In genomic region chr4:134249651-134250050, GRCm38 (mm10) we compare ENCODE assay signal across 9 mouse cellular contexts. TPM values are rescaled to one million over a fixed set of nuclear protein-coding genes. Genes with fewer than 3 reads are reported as not detected.
DNase-seq lines count a peak whose midpoint lies in the region; ATAC-seq and TF ChIP-seq lines count a peak whose summit lies in the region.
"Had no signal": no experiment of that assay in that cellular context is flagged by ENCODE, and none has a peak within 500 bp of the region (broad histone marks: within the 10 kb centered on the region; RNA-seq: fewer than 3 reads in every experiment).

No protein-coding gene starts in this region.

- H3K4me2 ChIP-seq in forebrain, embryonic 15.5 days (replicated peaks): peak overlapping the region; percentile 73

- peak overlapping the region; percentile 26; the same call in 1 of the 2 replicates for H3K4me3 ChIP-seq in bone marrow macrophage, adult 2 months (ENCODE audit: insufficient read depth, low read length)
- peak overlapping the region; percentile 54 for H3K4me3 ChIP-seq in forebrain, embryonic 15.5 days
- peak overlapping the region; percentile 58 for H3K4me3 ChIP-seq in hindbrain, embryonic 10.5 days
- H3K4me3 ChIP-seq in megakaryocyte, embryonic 14.5 days (replicated peaks): peak overlapping the region; percentile 87

- H3K9ac ChIP-seq in forebrain, embryonic 15.5 days (replicated peaks): peak overlapping the region; percentile 43

- peak; percentile 58 for DNase-seq in ES-CJ7 (ENCODE audit: low read depth, low spot score)
- DNase-seq in hindbrain, embryonic 10.5 days (ENCODE audit: low spot score): peak; percentile 83
- peak; percentile 59 to 65 for DNase-seq in layer of hippocampus, postnatal 36 days
- peak; percentile 75 to 82 for DNase-seq in right cerebral cortex, postnatal 10 days (ENCODE audit: low spot score in 2 of 2)
- peak; percentile 33 to 65 for DNase-seq in urinary bladder, postnatal 36 days (ENCODE audit: low spot score in 2 of 2)

- H3K36me3 ChIP-seq in forebrain, embryonic 15.5 days: no peaks in the 10 kb centered on the region
- no peaks in the 10 kb centered on the region for H3K36me3 ChIP-seq in hindbrain, embryonic 10.5 days
- no peaks in the 10 kb centered on the region for H3K36me3 ChIP-seq in megakaryocyte, embryonic 14.5 days (replicated peaks; ENCODE audit: low read length)

- H3K9me3 ChIP-seq in forebrain, embryonic 15.5 days: no peaks in the 10 kb centered on the region
- H3K9me3 ChIP-seq in hindbrain, embryonic 10.5 days: no peaks in the 10 kb centered on the region
- peaks cover 4% of the 10 kb centered on the region; the same call in 1 of the 2 replicates for H3K9me3 ChIP-seq in megakaryocyte, embryonic 14.5 days

- peaks cover 3% of the 10 kb centered on the region; the same call in 1 of the 2 replicates for H3K4me1 ChIP-seq in bone marrow macrophage, adult 2 months (ENCODE audit: control insufficient read depth, insufficient read depth, low read length)
- peaks cover 48% of the 10 kb centered on the region for H3K4me1 ChIP-seq in forebrain, embryonic 15.5 days
- peaks cover 96% of the 10 kb centered on the region for H3K4me1 ChIP-seq in hindbrain, embryonic 10.5 days (replicated peaks)
- H3K4me1 ChIP-seq in megakaryocyte, embryonic 14.5 days: peaks cover 65% of the 10 kb centered on the region

- WGBS in forebrain, embryonic 15.5 days: 1% methylated on average over 30 of the region's 30 CpGs
- 1% methylated on average over 30 of the region's 30 CpGs for WGBS in hindbrain, embryonic 10.5 days

- H3K27me3 ChIP-seq in forebrain, embryonic 15.5 days: peaks cover 74% of the 10 kb centered on the region
- peaks cover 87% of the 10 kb centered on the region for H3K27me3 ChIP-seq in hindbrain, embryonic 10.5 days (ENCODE audit: insufficient read depth, poor library complexity, severe bottlenecking)
- peaks cover 86% of the 10 kb centered on the region for H3K27me3 ChIP-seq in megakaryocyte, embryonic 14.5 days (replicated peaks)

- ATAC-seq in forebrain, embryonic 15.5 days (replicated peaks): peak; percentile 53; the same call in 1 of the 2 replicates

- TF ChIP-seq CTCF in bone marrow macrophage, adult 2 months (IDR thresholded peaks at IDR 0.05; ENCODE audit: low read depth, low read length): peak; percentile 64

- TF ChIP-seq POLR2A in bone marrow macrophage, adult 2 months (IDR thresholded peaks at IDR 0.05; ENCODE audit: borderline replicate concordance, low read depth, low read length): no peak

- H3K27ac ChIP-seq in bone marrow macrophage, adult 2 months (ENCODE audit: insufficient read depth, low read depth, low read length): no peak overlapping the region
- no peak overlapping the region for H3K27ac ChIP-seq in forebrain, embryonic 15.5 days (replicated peaks)
- H3K27ac ChIP-seq in hindbrain, embryonic 10.5 days: peak overlapping the region; percentile 60; the same call in 1 of the 2 replicates

RNA-seq across cellular contexts. Expression of gene Gm30191, which starts 2.9 kb away (rescaled TPM):
- polyA plus RNA-seq in bone marrow macrophage, adult 2 months (2012; ENCODE audit: insufficient read depth, insufficient read length, missing spikeins): not detected in 2 replicates
- not detected in 2 replicates for polyA plus RNA-seq in forebrain, embryonic 15.5 days (2015; fragmentation: Nextera tagmentation; extraction: Ambion mirVana)
- not detected in 2 replicates for polyA plus RNA-seq in hindbrain, embryonic 10.5 days (2016; fragmentation: Nextera tagmentation; extraction: Ambion mirVana)
- not detected for total RNA-seq in layer of hippocampus, postnatal 36 days (2021)
- polyA plus RNA-seq in megakaryocyte, embryonic 14.5 days (2012; ENCODE audit: insufficient read depth, low replicate concordance): not detected in 2 replicates
- polyA plus RNA-seq: gonadal fat pad, adult 2 months had no signal

RNA-seq across cellular contexts. Expression of gene Grrp1, which starts 4.3 kb away (rescaled TPM):
- polyA plus RNA-seq in bone marrow macrophage, adult 2 months (2012; ENCODE audit: insufficient read depth, insufficient read length, missing spikeins): not detected in 2 replicates
- 9.9 and 12.1 TPM in 2 replicates for polyA plus RNA-seq in forebrain, embryonic 15.5 days (2015; fragmentation: Nextera tagmentation; extraction: Ambion mirVana)
- polyA plus RNA-seq in hindbrain, embryonic 10.5 days (2016; fragmentation: Nextera tagmentation; extraction: Ambion mirVana): 6.2 and 6.8 TPM in 2 replicates
- 1 to 10 TPM; 2.7 to 7.4 TPM for total RNA-seq in layer of hippocampus, postnatal 36 days (2021)
- polyA plus RNA-seq in megakaryocyte, embryonic 14.5 days (2012; ENCODE audit: insufficient read depth, low replicate concordance): not detected in 2 replicates

RNA-seq across cellular contexts. Expression of gene Zfp593, which starts 4.3 kb away (rescaled TPM):
- 3.9 and 5.3 TPM in 2 replicates for polyA plus RNA-seq in bone marrow macrophage, adult 2 months (2012; ENCODE audit: insufficient read depth, insufficient read length, missing spikeins)
- 17.0 and 17.8 TPM in 2 replicates for polyA plus RNA-seq in forebrain, embryonic 15.5 days (2015; fragmentation: Nextera tagmentation; extraction: Ambion mirVana)
- 20.6 and 21.6 TPM in 2 replicates for polyA plus RNA-seq in hindbrain, embryonic 10.5 days (2016; fragmentation: Nextera tagmentation; extraction: Ambion mirVana)
- 10 to 100 TPM; 10.2 to 11.4 TPM for total RNA-seq in layer of hippocampus, postnatal 36 days (2021)
- 27.6 and 28.1 TPM in 2 replicates for polyA plus RNA-seq in megakaryocyte, embryonic 14.5 days (2012; ENCODE audit: insufficient read depth, low replicate concordance)

RNA-seq across cellular contexts. Expression of gene E130218I03Rik, which starts 6.2 kb away (rescaled TPM):
- polyA plus RNA-seq in bone marrow macrophage, adult 2 months (2012; ENCODE audit: insufficient read depth, insufficient read length, missing spikeins): not detected in 2 replicates
- polyA plus RNA-seq in forebrain, embryonic 15.5 days (2015; fragmentation: Nextera tagmentation; extraction: Ambion mirVana): 0.49 TPM in 1 of 2 replicates, not detected in the other
- 0.49 and 1.0 TPM in 2 replicates for polyA plus RNA-seq in hindbrain, embryonic 10.5 days (2016; fragmentation: Nextera tagmentation; extraction: Ambion mirVana)
- not detected for total RNA-seq in layer of hippocampus, postnatal 36 days (2021)
- polyA plus RNA-seq in megakaryocyte, embryonic 14.5 days (2012; ENCODE audit: insufficient read depth, low replicate concordance): not detected in 2 replicates

RNA-seq across cellular contexts. Expression of gene Cnksr1, which starts 11.5 kb away (rescaled TPM):
- polyA plus RNA-seq in bone marrow macrophage, adult 2 months (2012; ENCODE audit: insufficient read depth, insufficient read length, missing spikeins): not detected in 2 replicates
- 0.08 and 0.11 TPM in 2 replicates for polyA plus RNA-seq in forebrain, embryonic 15.5 days (2015; fragmentation: Nextera tagmentation; extraction: Ambion mirVana)
- 0.89 and 1.2 TPM in 2 replicates for polyA plus RNA-seq in hindbrain, embryonic 10.5 days (2016; fragmentation: Nextera tagmentation; extraction: Ambion mirVana)
- total RNA-seq in layer of hippocampus, postnatal 36 days (2021): under 1 TPM; 0.35 to 0.58 TPM
- not detected in 2 replicates for polyA plus RNA-seq in megakaryocyte, embryonic 14.5 days (2012; ENCODE audit: insufficient read depth, low replicate concordance)

Comparison
In these comparisons a context has a peak if more than half of its experiments do, and no peak if none do; other contexts are left out.
1. H3K4me3 ChIP-seq: peak in every context shown above with its lines; median percentile 87 in megakaryocyte, embryonic 14.5 days; 58 in hindbrain, embryonic 10.5 days; 54 in forebrain, embryonic 15.5 days; 26 in bone marrow macrophage, adult 2 months.